Mouse (Mus musculus) thymus, adult 2 months (tissue): ENCODE measurements around the gene Gpsm3.

Source experiments
- CTCF ChIP-seq: fragments of 200-500 bp; IDR thresholded peaks from 2 replicates; pipeline ENCODE4 v1.5.1; 2012; ENCODE audit warnings: mild to moderate bottlenecking, control low read depth, low read length, moderate library complexity, borderline replicate concordance; ENCODE audit not compliant: control insufficient read depth, poor library complexity, insufficient read depth; ENCODE audit errors: extremely low read depth
- POLR2A ChIP-seq: fragments of 200-500 bp; IDR thresholded peaks from 2 replicates; pipeline ENCODE4 v1.6.1; 2012; ENCODE audit warnings: mild to moderate bottlenecking, low read length, control low read depth, moderate library complexity; ENCODE audit not compliant: control insufficient read depth, poor library complexity, insufficient read depth; ENCODE audit errors: extremely low read depth

DNA sequence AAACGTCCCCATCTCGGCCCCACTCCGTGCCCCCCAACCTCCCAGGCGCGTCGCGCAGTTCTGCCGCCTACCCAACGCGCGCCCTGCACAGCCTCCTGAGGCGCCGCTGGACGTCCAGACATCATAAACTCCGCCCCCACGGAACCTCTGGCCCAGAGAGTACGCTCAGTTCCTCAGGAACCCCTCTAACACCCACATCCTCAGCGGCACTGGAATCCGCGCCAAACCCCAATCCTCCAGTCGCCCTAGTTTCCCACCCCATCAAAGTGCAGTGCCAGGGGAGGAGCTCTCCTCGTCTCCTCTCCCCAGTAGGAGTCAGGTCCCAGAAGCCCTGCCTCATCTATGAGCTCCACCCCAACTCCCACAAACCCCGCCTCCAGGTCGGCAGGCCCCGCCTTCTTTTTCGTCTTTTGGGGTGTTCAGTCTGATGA, 42.7 kb downstream of the Gpsm3 start:
- TF ChIP-seq CTCF = no peak
- TF ChIP-seq POLR2A = peak; percentile 63
